Mouse (Mus musculus) midbrain, embryonic 14.5 days (tissue): Measurements from ENCODE around the gene Sirt4. TPM values are rescaled to one million over a fixed set of nuclear protein-coding genes. Genes with fewer than 3 reads are reported as not detected.
A peak's percentile ranks its signal among the peaks of the same experiment; 100 is the strongest.

Experiments
- ATAC-seq: fragments of 200-750 bp; cut with Nextera tagmentation; 2 replicates; pipeline ENCODE4 v1.8.0; 2017; ENCODE audit warnings: moderate number of reproducible peaks, moderate library complexity; ENCODE audit not compliant: low FRiP score, low TSS enrichment
- DNase-seq: peaks from one replicate; pipeline ENCODE4 v3.0.0-alpha.2; 2015
- H3K27ac ChIP-seq: fragments of 300-500 bp; sonication (generic); replicated peaks from 2 replicates; pipeline ENCODE4 v1.5.1; 2014; ENCODE audit warnings: mild to moderate bottlenecking, low read depth, low read length, moderate library complexity
- H3K27me3 ChIP-seq: fragments of 300-500 bp; sonication (generic); 2 replicates; pipeline ENCODE4 v1.6.1; 2014; ENCODE audit warnings: low read length, control low read depth, mixed read lengths; ENCODE audit not compliant: control insufficient read depth, insufficient read depth
- H3K36me3 ChIP-seq: fragments of 300-500 bp; sonication (generic); 2 replicates; pipeline ENCODE4 v1.6.1; 2014; ENCODE audit warnings: low read length, control low read depth; ENCODE audit not compliant: control insufficient read depth, insufficient read depth
- H3K4me1 ChIP-seq: fragments of 300-500 bp; sonication (generic); 2 replicates; pipeline ENCODE4 v1.6.1; 2014; ENCODE audit warnings: mild to moderate bottlenecking, antibody characterized with exemption, low read length, control low read depth; ENCODE audit not compliant: control insufficient read depth, insufficient read depth
- H3K4me2 ChIP-seq: fragments of 300-500 bp; sonication (generic); 2 replicates; pipeline ENCODE4 v1.6.1; 2014; ENCODE audit warnings: mild to moderate bottlenecking, low read length, moderate library complexity
- H3K4me3 ChIP-seq: fragments of 300-500 bp; sonication (generic); replicated peaks from 2 replicates; pipeline ENCODE4 v1.5.1; 2014; ENCODE audit warnings: low read depth, low read length
- H3K9ac ChIP-seq: fragments of 300-500 bp; sonication (generic); replicated peaks from 2 replicates; pipeline ENCODE4 v1.6.1; 2014; ENCODE audit warnings: mild to moderate bottlenecking, low read length, moderate library complexity
- H3K9me3 ChIP-seq: fragments of 300-500 bp; sonication (generic); 2 replicates; pipeline ENCODE4 v1.6.1; 2016; ENCODE audit warnings: low read length, control low read depth, mixed read lengths; ENCODE audit not compliant: control insufficient read depth
- WGBS: fragments of 180-500 bp; shearing (Covaris S2); extraction: QIAGEN DNeasy Blood & Tissue Kit; methylation state at CpG from one replicate; pipeline ENCODE4 v1.1.7; 2014; 5-methylcytosine and 5-hydroxymethylcytosine counted together
- polyA plus RNA-seq: library from polyadenylated mRNA; unstranded; fragments of >200 nt; fragmentation: Nextera tagmentation; extraction: Ambion mirVana; gene quantifications from 2 replicates; pipeline ENCODE4 v1.2.1, GENCODE M21; 2014

Sirt4 gene
- polyA plus RNA-seq: 23.8 and 25.9 TPM in 2 replicates

DNA sequence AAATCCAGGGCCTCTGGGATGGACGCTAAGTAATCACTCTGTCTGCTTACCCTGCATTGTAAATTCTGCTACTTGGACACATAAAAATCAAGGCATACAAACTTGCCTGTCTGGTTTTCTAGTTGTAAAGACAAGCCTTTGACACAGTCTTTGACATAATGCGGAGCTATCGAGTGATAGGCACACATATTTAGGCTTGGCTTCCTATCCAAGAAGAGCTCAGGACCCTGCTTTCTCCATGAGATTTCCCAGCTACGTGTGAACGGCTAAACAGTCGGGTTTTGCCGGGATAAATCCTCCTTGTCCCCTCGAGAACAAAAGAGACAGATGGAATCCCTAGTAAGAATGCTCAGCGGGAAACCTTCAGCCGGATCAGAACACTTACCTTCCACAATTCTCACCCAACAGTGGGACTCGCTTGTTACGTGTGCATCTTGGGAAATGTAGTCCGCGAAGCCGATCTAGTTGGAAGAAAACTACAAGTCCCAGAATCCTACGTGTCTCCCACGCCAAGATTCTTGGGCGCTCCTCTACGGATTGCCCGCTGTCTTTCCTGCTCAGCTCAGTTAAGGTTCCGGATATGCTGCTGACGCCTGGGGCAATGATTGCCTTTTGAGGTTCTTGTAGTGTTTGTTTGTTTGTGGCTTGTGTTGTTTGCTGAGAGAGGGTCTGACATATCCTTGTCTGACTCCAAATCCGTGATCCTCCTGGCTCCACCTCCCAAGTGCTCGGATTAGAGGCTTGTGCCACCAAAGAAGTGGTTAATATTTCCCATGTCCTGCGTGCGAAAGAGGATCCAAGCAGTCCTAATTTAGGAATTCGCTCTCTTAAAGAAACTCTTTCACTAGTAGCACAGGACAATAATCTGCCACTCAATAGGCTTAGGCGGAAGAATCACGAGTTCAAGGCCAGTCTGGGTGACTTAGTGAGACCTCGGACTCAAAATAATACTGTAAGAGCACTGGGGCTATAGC is at the start of gene Sirt4:
TSS of gene Sirt4 (minus strand) at position 779 of the 974 bp plus-strand sequence.
- Histone ChIP-seq H3K4me3 (peak within 1 kb of the TSS; percentile 45), H3K36me3 (peaks cover 9% of the 10 kb centered on the region; the same call in 1 of the 2 replicates), H3K4me1 (peaks cover 21% of the 10 kb centered on the region), H3K9ac (peak within 1 kb of the TSS; percentile 60), H3K27ac (peak within 1 kb of the TSS; percentile 79), H3K9me3 (no peaks in the 10 kb centered on the region), H3K27me3 (peaks cover 6% of the 10 kb centered on the region; the same call in 1 of the 2 replicates), H3K4me2 (peak within 1 kb of the TSS; percentile 71)
- WGBS: 7% methylated on average over 30 of the region's 30 CpGs
- ATAC-seq: peak; percentile 84
- DNase-seq: peak; percentile 98

DNA sequence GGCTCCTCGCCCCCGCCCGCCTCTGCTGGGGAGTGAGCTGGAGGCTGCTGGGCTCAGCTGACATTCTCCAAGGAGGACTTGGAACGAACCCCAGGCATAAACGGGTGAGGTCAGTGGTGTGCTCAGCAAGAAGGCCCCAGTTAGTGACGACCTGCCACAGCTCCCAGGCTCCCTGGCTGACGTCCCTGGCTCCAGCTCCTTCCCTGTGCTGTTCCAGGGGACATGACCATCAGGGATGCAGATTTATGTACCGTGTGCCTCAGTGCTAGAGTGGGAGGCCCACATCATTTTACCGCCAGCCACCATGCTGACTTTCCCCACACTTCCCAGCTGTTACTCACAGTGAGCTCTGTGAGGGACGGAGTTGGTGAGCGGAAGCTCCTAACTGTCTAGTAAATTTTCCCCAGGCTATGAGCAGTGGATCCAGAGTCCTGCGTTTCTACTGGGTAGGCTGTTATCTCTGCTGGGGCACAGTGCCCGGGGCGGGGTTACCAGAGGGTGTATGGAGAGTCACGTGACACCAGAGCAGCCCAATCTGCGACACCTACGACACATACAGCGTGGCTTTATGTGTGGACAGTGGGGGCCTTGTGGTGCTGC is 47.2 kb upstream of the Sirt4 start:
- no peak for ATAC-seq

DNA sequence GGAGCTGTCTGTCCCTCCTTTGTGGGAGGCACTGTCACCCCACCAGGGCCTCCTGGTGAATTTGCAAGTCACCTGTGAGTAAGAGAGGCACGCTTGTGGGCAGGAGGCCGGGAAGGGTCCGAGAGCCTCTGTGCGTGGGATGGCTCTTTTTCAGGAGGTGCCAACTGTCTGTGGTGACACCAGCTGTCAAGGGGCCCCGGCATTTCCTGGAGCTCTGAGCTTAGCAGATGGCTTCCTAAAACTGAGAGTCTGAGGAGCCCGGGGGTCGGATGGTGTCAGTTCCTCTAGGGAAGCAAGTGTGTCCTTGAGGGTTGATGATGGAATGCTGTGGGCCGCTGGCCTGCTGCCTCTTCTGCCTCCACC is 45.9 kb upstream of the Sirt4 start:
- peak overlapping the region; percentile 16; the same call in 1 of the 2 replicates for H3K27ac ChIP-seq
- WGBS: 79% methylated on average over 8 of the region's 8 CpGs
- H3K27me3 ChIP-seq: no peaks in the 10 kb centered on the region
- DNase-seq (no peak), ATAC-seq (no peak)
- no peaks in the 10 kb centered on the region for H3K9me3 ChIP-seq
- H3K4me3 ChIP-seq: no peak overlapping the region
- 0 out of 2 replicates have a peak, but pooled peaks cover 6% of the 10 kb centered on the region for H3K4me1 ChIP-seq
- no peak overlapping the region for H3K9ac ChIP-seq
- H3K36me3 ChIP-seq: no peaks in the 10 kb centered on the region
- H3K4me2 ChIP-seq: no peak overlapping the region

More for the DNA sequence above, 47.2 kb upstream of the Sirt4 start:
- no peak overlapping the region for H3K4me3 ChIP-seq
- 0 out of 2 replicates have a peak, but pooled peaks cover 6% of the 10 kb centered on the region for H3K4me1 ChIP-seq
- H3K4me2 ChIP-seq: no peak overlapping the region
- H3K9me3 ChIP-seq: no peaks in the 10 kb centered on the region
- H3K36me3 ChIP-seq: no peaks in the 10 kb centered on the region
- WGBS: 58% methylated on average over 18 of the region's 18 CpGs
- no peak overlapping the region for H3K9ac ChIP-seq
- H3K27ac ChIP-seq: 0 out of 2 replicates have a peak overlapping the region, but pooled peaks have one; percentile 26
- DNase-seq: no peak
- no peaks in the 10 kb centered on the region for H3K27me3 ChIP-seq

GRCm38 (mm10) chr5:115529742-115530446 is 45.4 kb upstream of the Sirt4 start:
- no peaks in the 10 kb centered on the region for H3K9me3 ChIP-seq
- H3K4me3 ChIP-seq: no peak overlapping the region
- H3K9ac ChIP-seq: no peak overlapping the region
- 75% methylated on average over 7 of the region's 7 CpGs for WGBS
- DNase-seq: no peak
- H3K27ac ChIP-seq: peak overlapping the region; percentile 16; the same call in 1 of the 2 replicates
- ATAC-seq: no peak
- no peaks in the 10 kb centered on the region for H3K36me3 ChIP-seq
- H3K4me2 ChIP-seq: no peak overlapping the region
- 0 out of 2 replicates have a peak, but pooled peaks cover 6% of the 10 kb centered on the region for H3K4me1 ChIP-seq
- H3K27me3 ChIP-seq: no peaks in the 10 kb centered on the region

- 0 out of 2 replicates have a peak, but pooled peaks cover 6% of the 10 kb centered on the region for H3K4me1 ChIP-seq
- H3K36me3 ChIP-seq: no peaks in the 10 kb centered on the region
- no peaks in the 10 kb centered on the region for H3K9me3 ChIP-seq
- no peak overlapping the region for H3K4me2 ChIP-seq
- WGBS: 75% methylated on average over 8 of the region's 8 CpGs
- ATAC-seq: no peak
- no peaks in the 10 kb centered on the region for H3K27me3 ChIP-seq
- no peak overlapping the region for H3K27ac ChIP-seq
- DNase-seq: no peak
- H3K4me3 ChIP-seq: no peak overlapping the region
- no peak overlapping the region for H3K9ac ChIP-seq
These were observed 44.8 kb upstream of the Sirt4 start for GRCm38 (mm10) chr5:115529364-115529741.

DNA sequence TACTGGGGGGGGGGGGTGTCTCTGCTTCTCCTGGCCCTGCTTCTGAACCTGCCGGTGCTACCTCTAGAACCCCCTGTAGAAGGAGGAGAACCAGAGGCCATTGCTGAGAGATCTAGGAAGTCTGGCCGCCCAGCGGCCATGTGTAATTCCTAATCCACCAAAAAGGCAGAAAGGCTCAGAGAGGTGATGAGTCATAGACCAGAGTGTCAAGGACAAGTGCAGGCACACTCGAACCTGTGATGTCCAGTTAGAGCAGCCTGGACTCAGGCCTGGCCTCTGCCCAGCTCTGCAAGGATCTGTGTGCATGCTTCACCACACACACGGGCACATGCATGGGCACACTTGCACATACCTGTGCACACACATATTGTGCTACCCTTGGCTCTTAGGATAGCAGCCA is 43.6 kb upstream of the Sirt4 start:
- Histone ChIP-seq H3K9ac (no peak overlapping the region), H3K27ac (no peak overlapping the region), H3K27me3 (no peaks in the 10 kb centered on the region), H3K36me3 (no peaks in the 10 kb centered on the region), H3K9me3 (no peaks in the 10 kb centered on the region), H3K4me3 (no peak overlapping the region), H3K4me1 (0 out of 2 replicates have a peak, but pooled peaks cover 6% of the 10 kb centered on the region), H3K4me2 (no peak overlapping the region)
- DNase-seq: no peak
- WGBS: 90% methylated on average over 5 of the region's 5 CpGs
- ATAC-seq: no peak

DNA sequence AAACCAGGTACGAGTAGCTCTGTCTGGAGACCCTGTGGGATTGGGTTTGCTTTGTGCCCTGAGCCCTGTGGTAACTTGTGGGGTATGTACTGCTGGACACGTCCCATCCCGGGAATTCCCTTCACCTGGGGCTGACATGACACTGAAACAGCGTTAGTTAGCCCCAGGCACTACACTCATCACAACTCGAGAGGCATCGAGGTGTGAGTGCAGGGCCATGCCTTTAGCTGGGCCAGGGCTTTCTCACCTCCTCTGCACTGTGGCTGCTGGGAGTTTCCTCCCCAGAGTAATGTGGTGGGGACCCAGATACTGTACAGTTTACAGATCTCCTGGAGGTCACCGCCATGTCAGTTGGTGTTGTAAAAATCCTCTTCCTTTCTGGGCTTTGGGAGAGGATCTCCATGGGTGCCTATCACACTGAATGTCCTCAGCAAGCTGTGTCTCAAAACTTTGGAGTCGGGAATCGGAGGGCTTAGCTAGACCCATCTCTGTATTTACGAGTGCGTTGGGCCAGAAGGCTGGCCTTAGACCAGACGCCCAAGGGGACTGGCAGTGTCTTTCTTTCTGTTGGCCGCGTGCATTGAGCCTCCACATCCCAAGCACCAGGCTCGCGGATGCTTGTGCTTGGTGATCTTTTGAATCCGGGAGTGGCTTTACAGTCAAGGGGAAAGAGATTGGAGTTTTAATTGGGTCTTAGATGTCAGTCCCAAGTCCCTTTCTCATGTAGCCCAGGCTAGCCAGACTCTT is 42.1 kb upstream of the Sirt4 start:
- Histone ChIP-seq H3K9me3 (no peaks in the 10 kb centered on the region), H3K36me3 (no peaks in the 10 kb centered on the region), H3K4me2 (no peak overlapping the region), H3K4me1 (0 out of 2 replicates have a peak, but pooled peaks cover 3% of the 10 kb centered on the region), H3K27ac (no peak overlapping the region), H3K27me3 (no peaks in the 10 kb centered on the region), H3K9ac (peak overlapping the region; percentile 9; the same call in 1 of the 2 replicates), H3K4me3 (no peak overlapping the region)
- 90% methylated on average over 17 of the region's 17 CpGs for WGBS
- no peak for DNase-seq
- no peak for ATAC-seq

DNA sequence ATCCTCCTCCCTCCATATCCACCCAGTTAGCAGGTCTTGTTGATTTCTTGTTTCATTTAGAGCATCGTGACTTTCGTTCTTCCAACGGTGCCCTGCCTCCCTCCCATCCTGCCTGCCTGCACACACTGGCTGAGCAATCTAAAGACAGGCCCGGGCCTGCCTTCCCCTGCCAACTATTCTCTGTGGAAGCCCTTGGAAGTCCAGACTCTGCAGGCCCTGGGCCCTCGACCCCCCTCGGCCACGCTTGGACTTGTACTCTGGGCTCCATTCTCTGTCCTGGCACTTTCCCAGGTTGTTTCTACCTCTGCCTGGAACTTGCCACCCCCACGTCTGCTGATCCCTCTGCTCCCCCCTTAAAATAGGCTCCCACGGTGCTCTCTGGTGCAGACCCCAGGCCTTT is 41.4 kb upstream of the Sirt4 start:
- no peak overlapping the region for H3K27ac ChIP-seq
- H3K4me2 ChIP-seq: no peak overlapping the region
- H3K36me3 ChIP-seq: no peaks in the 10 kb centered on the region
- 0 out of 2 replicates have a peak, but pooled peaks cover 3% of the 10 kb centered on the region for H3K4me1 ChIP-seq
- DNase-seq: no peak
- peak overlapping the region; percentile 9; the same call in 1 of the 2 replicates for H3K9ac ChIP-seq
- H3K27me3 ChIP-seq: no peaks in the 10 kb centered on the region
- ATAC-seq: no peak
- H3K9me3 ChIP-seq: no peaks in the 10 kb centered on the region
- no peak overlapping the region for H3K4me3 ChIP-seq
- 83% methylated on average over 9 of the region's 9 CpGs for WGBS
